ENCODE assay signal across 14 mouse cellular contexts in the genomic region with DNA sequence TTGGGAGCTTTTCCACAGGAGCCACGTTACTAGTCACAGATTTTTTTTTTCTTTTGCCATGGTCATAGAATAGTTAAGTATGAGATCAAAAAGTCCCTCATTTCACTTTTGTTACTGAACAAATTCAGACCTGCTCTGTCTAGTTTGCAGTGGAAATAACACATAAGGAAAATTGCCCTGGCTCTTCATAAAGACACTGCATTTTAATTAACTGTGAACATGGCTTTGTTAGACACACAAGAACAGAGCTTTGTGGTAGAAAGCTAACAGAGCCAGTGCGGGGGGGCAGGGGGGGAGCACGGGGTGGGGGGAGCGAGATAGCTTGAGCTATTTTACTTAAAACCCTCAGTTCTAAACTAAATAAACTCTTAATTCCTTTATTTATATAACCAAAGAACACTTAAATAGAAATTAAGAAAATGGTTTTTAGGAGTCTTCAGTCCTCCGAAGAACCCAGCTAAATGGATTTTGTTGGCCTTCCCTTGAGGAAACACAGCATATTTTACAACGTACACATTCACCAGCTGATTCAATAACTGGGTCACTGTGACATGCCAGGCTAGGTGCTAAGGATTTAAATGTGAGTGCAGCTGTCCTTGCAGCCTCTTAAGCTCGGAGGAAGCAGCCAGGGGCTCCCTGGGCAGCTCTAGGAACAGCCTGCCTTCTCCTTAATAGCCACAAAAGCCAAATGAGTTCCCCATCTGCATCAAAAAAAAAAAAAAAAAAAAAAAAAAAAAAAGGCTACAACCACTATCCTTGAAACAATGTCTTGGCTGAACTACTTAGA.
A peak's percentile ranks its signal among the peaks of the same experiment; 100 is the strongest.
DNase-seq lines count a peak whose midpoint lies in the region; ATAC-seq and TF ChIP-seq lines count a peak whose summit lies in the region.
"Had no signal": no experiment of that assay in that cellular context is flagged by ENCODE, and none has a peak within 500 bp of the region (broad histone marks: within the 10 kb centered on the region; RNA-seq: fewer than 3 reads in every experiment).

No protein-coding gene starts in this region.

- H3K4me3 ChIP-seq in heart, embryonic 10.5 days, result no peak overlapping the region
- H3K4me3 ChIP-seq in forebrain, embryonic 10.5 days, result no peak overlapping the region
- no peak overlapping the region for H3K4me3 ChIP-seq in hindbrain, postnatal 0 days (ENCODE audit: low read length)
- H3K4me3 ChIP-seq in midbrain, postnatal 0 days (ENCODE audit: low read depth, low read length), result no peak overlapping the region
- H3K4me3 ChIP-seq: embryonic facial prominence, embryonic 12.5 days had no signal

- no peak overlapping the region for H3K9ac ChIP-seq in hindbrain, postnatal 0 days (replicated peaks; ENCODE audit: low read length)
- H3K9ac ChIP-seq in midbrain, postnatal 0 days (replicated peaks; ENCODE audit: low read length, poor library complexity, severe bottlenecking), result no peak overlapping the region
- H3K9ac ChIP-seq: embryonic facial prominence, embryonic 12.5 days had no signal

- no peak overlapping the region for H3K27ac ChIP-seq in heart, embryonic 10.5 days
- H3K27ac ChIP-seq in forebrain, embryonic 10.5 days, result peak overlapping the region; percentile 35; the same call in 1 of the 2 replicates
- peak overlapping the region; percentile 48; the same call in 1 of the 2 replicates for H3K27ac ChIP-seq in hindbrain, postnatal 0 days
- no peak overlapping the region for H3K27ac ChIP-seq in midbrain, postnatal 0 days (ENCODE audit: low read depth, low read length)
- H3K27ac ChIP-seq: embryonic facial prominence, embryonic 12.5 days had no signal

- no peaks in the 10 kb centered on the region for H3K27me3 ChIP-seq in heart, embryonic 10.5 days (ENCODE audit: insufficient read depth, poor library complexity, severe bottlenecking)
- H3K27me3 ChIP-seq in forebrain, embryonic 10.5 days (ENCODE audit: poor library complexity, severe bottlenecking), result no peaks in the 10 kb centered on the region; the same call in 1 of the 2 replicates
- H3K27me3 ChIP-seq in hindbrain, postnatal 0 days (ENCODE audit: insufficient read depth, low read length), result no peaks in the 10 kb centered on the region
- no peaks in the 10 kb centered on the region for H3K27me3 ChIP-seq in midbrain, postnatal 0 days (ENCODE audit: insufficient read depth, low read length)
- H3K27me3 ChIP-seq: embryonic facial prominence, embryonic 12.5 days had no signal

- H3K36me3 ChIP-seq in heart, embryonic 10.5 days, result no peaks in the 10 kb centered on the region
- no peaks in the 10 kb centered on the region for H3K36me3 ChIP-seq in forebrain, embryonic 10.5 days (replicated peaks)
- no peaks in the 10 kb centered on the region for H3K36me3 ChIP-seq in hindbrain, postnatal 0 days (ENCODE audit: insufficient read depth, low read length)
- H3K36me3 ChIP-seq in midbrain, postnatal 0 days (ENCODE audit: insufficient read depth, low read length), result no peaks in the 10 kb centered on the region
- H3K36me3 ChIP-seq: embryonic facial prominence, embryonic 12.5 days had no signal

- peak; percentile 37; the same call in 1 of the 2 replicates for ATAC-seq in hindbrain, postnatal 0 days
- no peak for ATAC-seq in midbrain, postnatal 0 days (ENCODE audit: low FRiP score)
- no peak for ATAC-seq in inflammation-experienced regulatory T-cells, adult 6 months
- ATAC-seq: intestine, postnatal 0 days had no signal

- DNase-seq in heart, adult 11 months, result peak; percentile 89
- DNase-seq in heart, embryonic 10.5 days (ENCODE audit: low spot score), result no peak
- no peak for DNase-seq in forebrain, embryonic 10.5 days (ENCODE audit: extremely low spot score, low spot score)
- DNase-seq in hindbrain, postnatal 0 days (ENCODE audit: low spot score), result peak; percentile 49
- peak; percentile 39 for DNase-seq in midbrain, postnatal 0 days (ENCODE audit: low spot score)
- no peak for DNase-seq in kidney, postnatal 4 days
- DNase-seq in testis, postnatal 14 days (ENCODE audit: low spot score), result no peak
- DNase-seq: adrenal gland, adult 8-10 months; cerebellum, adult 11-12 months; lung, postnatal 36 days; right cerebral cortex, postnatal 4 days had no signal

- H3K4me2 ChIP-seq in hindbrain, postnatal 0 days (ENCODE audit: low read depth, low read length), result no peak overlapping the region
- H3K4me2 ChIP-seq in midbrain, postnatal 0 days (ENCODE audit: low read depth, low read length, poor library complexity, severe bottlenecking), result no peak overlapping the region
- H3K4me2 ChIP-seq: embryonic facial prominence, embryonic 12.5 days had no signal

- peaks cover 2% of the 10 kb centered on the region; the same call in 1 of the 2 replicates for H3K4me1 ChIP-seq in heart, embryonic 10.5 days
- peaks cover 20% of the 10 kb centered on the region for H3K4me1 ChIP-seq in forebrain, embryonic 10.5 days
- no peaks in the 10 kb centered on the region for H3K4me1 ChIP-seq in hindbrain, postnatal 0 days (ENCODE audit: insufficient read depth, low read length)
- no peaks in the 10 kb centered on the region for H3K4me1 ChIP-seq in midbrain, postnatal 0 days (ENCODE audit: insufficient read depth, low read length)
- H3K4me1 ChIP-seq: embryonic facial prominence, embryonic 12.5 days had no signal

- H3K9me3 ChIP-seq in heart, embryonic 10.5 days, result no peaks in the 10 kb centered on the region
- no peaks in the 10 kb centered on the region for H3K9me3 ChIP-seq in forebrain, embryonic 10.5 days
- no peaks in the 10 kb centered on the region for H3K9me3 ChIP-seq in hindbrain, postnatal 0 days (ENCODE audit: low read length)
- H3K9me3 ChIP-seq in midbrain, postnatal 0 days (ENCODE audit: low read length), result no peaks in the 10 kb centered on the region
- H3K9me3 ChIP-seq: embryonic facial prominence, embryonic 12.5 days had no signal

- TF ChIP-seq CTCF in hindbrain, postnatal 0 days (IDR thresholded peaks at IDR 0.05; ENCODE audit: low read depth), result no peak
- no peak for TF ChIP-seq CTCF in midbrain, postnatal 0 days (IDR thresholded peaks at IDR 0.05)

- 50% methylated on average over 7 of the region's 7 CpGs for WGBS in heart, embryonic 10.5 days
- WGBS in forebrain, embryonic 10.5 days, result 40% methylated on average over 7 of the region's 7 CpGs
- WGBS in hindbrain, postnatal 0 days, result 16% methylated on average over 7 of the region's 7 CpGs
- 13% methylated on average over 7 of the region's 7 CpGs for WGBS in midbrain, postnatal 0 days

Comparison
In these comparisons a context has a peak if more than half of its experiments do, and no peak if none do; other contexts are left out.
1. DNase-seq: peak in heart, adult 11 months (single experiment), hindbrain, postnatal 0 days (single experiment) and midbrain, postnatal 0 days (single experiment); none in heart, embryonic 10.5 days (single experiment), forebrain, embryonic 10.5 days (single experiment), kidney, postnatal 4 days (0 of 2) and testis, postnatal 14 days (single experiment).
2. H3K27ac ChIP-seq: peak in forebrain, embryonic 10.5 days (single experiment) and hindbrain, postnatal 0 days (single experiment); none in heart, embryonic 10.5 days (single experiment) and midbrain, postnatal 0 days (single experiment).